ENCODE assay signal across 23 mouse cellular contexts in the genomic region with DNA sequence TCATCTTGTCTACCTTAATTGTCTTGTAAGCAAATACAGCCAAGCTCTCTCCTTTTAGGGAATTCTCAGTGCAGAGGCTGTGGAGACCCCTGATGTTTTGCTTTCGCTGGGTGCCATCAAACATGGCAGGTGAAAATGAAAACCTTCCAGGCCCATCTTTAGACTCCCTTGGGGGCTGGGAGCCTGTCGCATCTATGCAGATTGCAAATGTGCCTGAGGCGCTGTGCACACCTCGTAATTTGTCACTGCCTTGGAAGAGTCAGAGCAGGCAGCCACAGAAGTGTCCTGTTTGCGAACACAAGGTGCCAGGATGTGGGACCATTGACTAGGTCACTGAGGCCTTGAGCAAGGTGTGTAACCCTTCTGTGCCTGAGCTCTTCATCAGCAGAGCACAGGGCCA.
A peak's percentile ranks its signal among the peaks of the same experiment; 100 is the strongest.
DNase-seq lines count a peak whose midpoint lies in the region; ATAC-seq and TF ChIP-seq lines count a peak whose summit lies in the region.
"Had no signal": no experiment of that assay in that cellular context is flagged by ENCODE, and none has a peak within 500 bp of the region (broad histone marks: within the 10 kb centered on the region; RNA-seq: fewer than 3 reads in every experiment).

No protein-coding gene starts in this region.

- 79% methylated on average over 5 of the region's 5 CpGs for WGBS in forebrain, embryonic 12.5 days
- WGBS in forebrain, embryonic 10.5 days: 76% methylated on average over 5 of the region's 5 CpGs

- intact Hi-C loops in heart, postnatal 10 days (cut with DNase I): no loop called here
- intact Hi-C loops in left cerebral cortex, postnatal 4 days (cut with DNase I): no loop called here
- intact Hi-C loops in left cerebral cortex, postnatal 10 days (cut with DNase I): no loop called here

- H3K9ac ChIP-seq in forebrain, embryonic 12.5 days: no peak overlapping the region
- H3K9ac ChIP-seq: hindbrain, embryonic 15.5 days had no signal

- peaks cover 23% of the 10 kb centered on the region for H3K4me1 ChIP-seq in forebrain, embryonic 12.5 days
- H3K4me1 ChIP-seq in forebrain, embryonic 10.5 days: peaks cover 24% of the 10 kb centered on the region

- peak overlapping the region; percentile 38; the same call in 1 of the 2 replicates for H3K27ac ChIP-seq in forebrain, embryonic 12.5 days
- H3K27ac ChIP-seq in forebrain, embryonic 10.5 days: no peak overlapping the region
- H3K27ac ChIP-seq: hindbrain, embryonic 10.5 days; hindbrain, embryonic 15.5 days had no signal

- ATAC-seq in forebrain, embryonic 12.5 days (ENCODE audit: low FRiP score): peak; percentile 44; the same call in 1 of the 2 replicates
- ATAC-seq: inflammation-experienced regulatory T-cells, adult 6 months; intestine, embryonic 16.5 days; Patski had no signal

- no peak for TF ChIP-seq POLR2A in brain, embryonic 14.5 days (IDR thresholded peaks at IDR 0.05; ENCODE audit: borderline replicate concordance, extremely low read depth, insufficient read depth, insufficient read length, poor library complexity, severe bottlenecking)

- no peaks in the 10 kb centered on the region for H3K9me3 ChIP-seq in forebrain, embryonic 12.5 days
- H3K9me3 ChIP-seq in forebrain, embryonic 10.5 days: no peaks in the 10 kb centered on the region
- H3K9me3 ChIP-seq: hindbrain, embryonic 10.5 days; hindbrain, embryonic 15.5 days had no signal

- H3K4me3 ChIP-seq in forebrain, embryonic 12.5 days (replicated peaks): no peak overlapping the region
- H3K4me3 ChIP-seq in forebrain, embryonic 10.5 days: no peak overlapping the region
- H3K4me3 ChIP-seq: hindbrain, embryonic 10.5 days; hindbrain, embryonic 15.5 days had no signal

- TF ChIP-seq CTCF in brain, embryonic 14.5 days (IDR thresholded peaks at IDR 0.05; ENCODE audit: borderline replicate concordance, extremely low read depth, insufficient read depth, insufficient read length): no peak

- DNase-seq in forebrain, embryonic 10.5 days (ENCODE audit: extremely low spot score, low spot score): no peak
- peak; percentile 69 for DNase-seq in heart, adult 11 months
- DNase-seq in heart, postnatal 10 days: no peak
- peak; percentile 20 for DNase-seq in left cerebral cortex, postnatal 4 days
- DNase-seq in left cerebral cortex, postnatal 10 days (ENCODE audit: extremely low spot score in 1 of 2, low spot score in 2 of 2): no peak
- DNase-seq in brain, embryonic 14.5 days (ENCODE audit: low read depth): peak; percentile 57
- DNase-seq: adrenal gland, postnatal 10 days; adrenal gland, postnatal 36 days; B cell, adult 2 months; cerebellum, adult 11 months; cerebellum, adult 2 months; cerebellum, postnatal 14 days; gastrocnemius, postnatal 10 days; gastrocnemius, postnatal 36 days; heart, postnatal 36 days had no signal

- no peaks in the 10 kb centered on the region for H3K36me3 ChIP-seq in forebrain, embryonic 12.5 days (replicated peaks)
- H3K36me3 ChIP-seq in forebrain, embryonic 10.5 days (replicated peaks): no peaks in the 10 kb centered on the region
- H3K36me3 ChIP-seq: G1E; hindbrain, embryonic 10.5 days; hindbrain, embryonic 15.5 days had no signal

- no peak overlapping the region for H3K4me2 ChIP-seq in forebrain, embryonic 12.5 days
- H3K4me2 ChIP-seq: heart, embryonic 11.5 days; hindbrain, embryonic 15.5 days had no signal

- no peaks in the 10 kb centered on the region for H3K27me3 ChIP-seq in forebrain, embryonic 12.5 days
- H3K27me3 ChIP-seq in forebrain, embryonic 10.5 days (ENCODE audit: poor library complexity, severe bottlenecking): no peaks in the 10 kb centered on the region
- H3K27me3 ChIP-seq: hindbrain, embryonic 15.5 days had no signal

Comparison
In these comparisons a context has a peak if more than half of its experiments do, and no peak if none do; other contexts are left out.
1. DNase-seq: peak in heart, adult 11 months (single experiment), left cerebral cortex, postnatal 4 days (single experiment) and brain, embryonic 14.5 days (single experiment); none in forebrain, embryonic 10.5 days (single experiment), heart, postnatal 10 days (0 of 2) and left cerebral cortex, postnatal 10 days (0 of 2).